Mouse (Mus musculus) embryo, embryonic 10.5 days (tissue): Measurements from ENCODE around the gene Rtel1.

Experiments used
- DNase-seq: peaks from one replicate; pipeline ENCODE4 v3.0.0-alpha.2; 2015; ENCODE audit warnings: low spot score

The Rtel1 gene

GRCm38 (mm10) chr2:181390136-181390870 lies 70.8 kb downstream of the Rtel1 start:
- DNase-seq, result no peak

GRCm38 (mm10) chr2:181391022-181391421 lies 71.5 kb downstream of the Rtel1 start:
- no peak for DNase-seq

- DNase-seq, result no peak
Measured at GRCm38 (mm10) chr2:181391541-181391940, 72.0 kb downstream of the Rtel1 start.

- DNase-seq, result peak; percentile 95
Measured at GRCm38 (mm10) chr2:181392600-181393213, 73.2 kb downstream of the Rtel1 start.

- DNase-seq, result no peak
Measured at GRCm38 (mm10) chr2:181394086-181394485, 74.5 kb downstream of the Rtel1 start.

GRCm38 (mm10) chr2:181397207-181397761 lies 77.7 kb downstream of the Rtel1 start:
- no peak for DNase-seq

- no peak for DNase-seq
Measured at GRCm38 (mm10) chr2:181401497-181401896, 82.0 kb downstream of the Rtel1 start.

GRCm38 (mm10) chr2:181403722-181404121 lies 84.2 kb downstream of the Rtel1 start:
- no peak for DNase-seq
